Mouse (Mus musculus): ENCODE measurements around the gene Nicn1.

- no peak for TF ChIP-seq CTCF (IDR thresholded peaks at IDR 0.05)
- TF ChIP-seq POLR2A (IDR thresholded peaks at IDR 0.05; ENCODE audit: insufficient read depth, low read depth, low read length): peak; percentile 90
These were observed 26.5 kb upstream of the Nicn1 start, which contains the start of gene Dag1 for GRCm38 (mm10) chr9:108263690-108264190.
